Mouse (Mus musculus) forebrain, postnatal 0 days (tissue): ENCODE measurements around the gene Mpzl1. TPM values are rescaled to one million over a fixed set of nuclear protein-coding genes. Genes with fewer than 3 reads are reported as not detected.

Experiments used
- ATAC-seq: fragments of 200-750 bp; cut with Nextera tagmentation; 2 replicates; pipeline ENCODE4 v1.8.0; 2017; ENCODE audit warnings: mild to moderate bottlenecking, moderate library complexity
- DNase-seq: peaks from one replicate; pipeline ENCODE4 v3.0.0-alpha.2; 2015
- H3K27ac ChIP-seq: fragments of 300-500 bp; sonication (generic); 2 replicates; pipeline ENCODE4 v1.5.1; 2014; ENCODE audit warnings: low read depth, mild to moderate bottlenecking, antibody characterized with exemption, low read length, moderate library complexity, mixed read lengths
- H3K27me3 ChIP-seq: fragments of 300-500 bp; sonication (generic); 2 replicates; pipeline ENCODE4 v1.6.1; 2014; ENCODE audit warnings: mild to moderate bottlenecking, low read length, mixed read lengths; ENCODE audit not compliant: insufficient read depth
- H3K36me3 ChIP-seq: fragments of 300-500 bp; sonication (generic); 2 replicates; pipeline ENCODE4 v1.6.1; 2014; ENCODE audit warnings: mild to moderate bottlenecking, moderate library complexity; ENCODE audit not compliant: insufficient read depth
- H3K4me1 ChIP-seq: fragments of 300-500 bp; sonication (generic); 2 replicates; pipeline ENCODE4 v1.6.1; 2014; ENCODE audit warnings: antibody characterized with exemption; ENCODE audit not compliant: insufficient read depth
- H3K4me2 ChIP-seq: fragments of 300-500 bp; sonication (generic); 2 replicates; pipeline ENCODE4 v1.6.1; 2014; ENCODE audit warnings: low read depth, mild to moderate bottlenecking, moderate library complexity
- H3K4me3 ChIP-seq: fragments of 300-500 bp; sonication (generic); 2 replicates; pipeline ENCODE4 v1.5.1; 2014; ENCODE audit warnings: low read depth, low read length, mixed read lengths
- H3K9ac ChIP-seq: fragments of 300-500 bp; sonication (generic); 2 replicates; pipeline ENCODE4 v1.6.1; 2014; ENCODE audit warnings: mild to moderate bottlenecking
- H3K9me3 ChIP-seq: fragments of 300-500 bp; sonication (generic); 2 replicates; pipeline ENCODE4 v1.6.1; 2016; ENCODE audit warnings: low read length
- CTCF ChIP-seq: sonication (generic); IDR thresholded peaks from 2 replicates; pipeline ENCODE4 v1.5.1; 2016; ENCODE audit warnings: antibody characterized with exemption, control low read depth, low read depth
- WGBS: fragments of 180-500 bp; shearing (Covaris S2); extraction: QIAGEN DNeasy Blood & Tissue Kit; methylation state at CpG from one replicate; pipeline ENCODE4 v1.1.7; 2014; 5-methylcytosine and 5-hydroxymethylcytosine counted together
- polyA plus RNA-seq: library from polyadenylated mRNA; unstranded; fragments of >200 nt; fragmentation: Nextera tagmentation; extraction: Ambion mirVana; gene quantifications from 2 replicates; pipeline ENCODE4 v1.2.1, GENCODE M21; 2015
- total RNA-seq: library from RNA; depleted of rRNA; stranded (reverse); fragments of >200 nt; gene quantifications from 2 replicates; pipeline ENCODE4 v1.2.3, GENCODE M21; 2014

Mpzl1 gene
- total and polyA plus RNA-seq, 2 experiments from 2014 or later = 23.9 to 127 TPM

GRCm38 (mm10) chr1:165665758-165666157, 31.4 kb upstream of the Mpzl1 start:
- ATAC-seq = no peak
- TF ChIP-seq CTCF = no peak

GRCm38 (mm10) chr1:165663277-165663676, 28.9 kb upstream of the Mpzl1 start:
- DNase-seq = no peak
- no peaks in the 10 kb centered on the region for H3K9me3 ChIP-seq
- 76% methylated on average over 16 of the region's 16 CpGs for WGBS
- H3K9ac ChIP-seq = no peak overlapping the region
- no peak overlapping the region for H3K4me3 ChIP-seq
- no peaks in the 10 kb centered on the region for H3K27me3 ChIP-seq
- H3K4me2 ChIP-seq = no peak overlapping the region
- H3K4me1 ChIP-seq = no peaks in the 10 kb centered on the region
- no peak; the same call in 1 of the 2 replicates for ATAC-seq
- no peaks in the 10 kb centered on the region for H3K36me3 ChIP-seq
- TF ChIP-seq CTCF = no peak
- no peak overlapping the region for H3K27ac ChIP-seq

More at GRCm38 (mm10) chr1:165665758-165666157, 31.4 kb upstream of the Mpzl1 start:
- H3K4me3 ChIP-seq = no peak overlapping the region
- 79% methylated on average over 5 of the region's 5 CpGs for WGBS
- no peaks in the 10 kb centered on the region for H3K4me1 ChIP-seq
- no peaks in the 10 kb centered on the region for H3K27me3 ChIP-seq
- DNase-seq = no peak
- H3K9ac ChIP-seq = no peak overlapping the region
- no peaks in the 10 kb centered on the region for H3K36me3 ChIP-seq
- H3K27ac ChIP-seq = no peak overlapping the region
- H3K4me2 ChIP-seq = no peak overlapping the region
- H3K9me3 ChIP-seq = no peaks in the 10 kb centered on the region

GRCm38 (mm10) chr1:165662426-165663192, 28.3 kb upstream of the Mpzl1 start:
- Histone ChIP-seq H3K27me3 (no peaks in the 10 kb centered on the region), H3K9ac (no peak overlapping the region), H3K4me2 (no peak overlapping the region), H3K36me3 (no peaks in the 10 kb centered on the region), H3K27ac (no peak overlapping the region), H3K4me1 (no peaks in the 10 kb centered on the region), H3K9me3 (no peaks in the 10 kb centered on the region), H3K4me3 (no peak overlapping the region)
- ATAC-seq (no peak), DNase-seq (no peak)
- no peak for TF ChIP-seq CTCF
- WGBS = 39% methylated on average over 15 of the region's 15 CpGs

GRCm38 (mm10) chr1:165661725-165662124, 27.4 kb upstream of the Mpzl1 start:
- H3K4me2 ChIP-seq = no peak overlapping the region
- H3K27me3 ChIP-seq = no peaks in the 10 kb centered on the region
- DNase-seq (no peak), ATAC-seq (no peak)
- 88% methylated on average over 6 of the region's 6 CpGs for WGBS
- H3K9ac ChIP-seq = no peak overlapping the region
- H3K9me3 ChIP-seq = no peaks in the 10 kb centered on the region
- no peaks in the 10 kb centered on the region for H3K4me1 ChIP-seq
- H3K4me3 ChIP-seq = no peak overlapping the region
- TF ChIP-seq CTCF = no peak
- no peaks in the 10 kb centered on the region for H3K36me3 ChIP-seq
- no peak overlapping the region for H3K27ac ChIP-seq

- H3K36me3 ChIP-seq = no peaks in the 10 kb centered on the region
- TF ChIP-seq CTCF = no peak
- H3K4me3 ChIP-seq = no peak overlapping the region
- H3K27me3 ChIP-seq = no peaks in the 10 kb centered on the region
- H3K27ac ChIP-seq = no peak overlapping the region
- ATAC-seq (no peak), DNase-seq (no peak)
- H3K4me1 ChIP-seq = no peaks in the 10 kb centered on the region
- no peak overlapping the region for H3K4me2 ChIP-seq
- H3K9me3 ChIP-seq = no peaks in the 10 kb centered on the region
- no peak overlapping the region for H3K9ac ChIP-seq
- WGBS = 62% methylated on average over 3 of the region's 3 CpGs
Observed at GRCm38 (mm10) chr1:165661191-165661590, 26.9 kb upstream of the Mpzl1 start.

- ATAC-seq (peak; percentile 62), DNase-seq (peak; percentile 89)
- H3K27ac ChIP-seq = no peak overlapping the region
- H3K9ac ChIP-seq = no peak overlapping the region
- TF ChIP-seq CTCF = peak; percentile 83
- H3K4me1 ChIP-seq = no peaks in the 10 kb centered on the region
- no peak overlapping the region for H3K4me3 ChIP-seq
- WGBS = 8% methylated on average over 4 of the region's 4 CpGs
- H3K4me2 ChIP-seq = no peak overlapping the region
- H3K36me3 ChIP-seq = no peaks in the 10 kb centered on the region
- H3K27me3 ChIP-seq = no peaks in the 10 kb centered on the region
- H3K9me3 ChIP-seq = no peaks in the 10 kb centered on the region
Observed at GRCm38 (mm10) chr1:165660774-165661173, 26.4 kb upstream of the Mpzl1 start.

GRCm38 (mm10) chr1:165658602-165659001, 24.3 kb upstream of the Mpzl1 start:
- no peak overlapping the region for H3K4me2 ChIP-seq
- no peak overlapping the region for H3K9ac ChIP-seq
- WGBS = 29% methylated on average over 5 of the region's 5 CpGs
- H3K27me3 ChIP-seq = no peaks in the 10 kb centered on the region
- H3K4me3 ChIP-seq = no peak overlapping the region
- ATAC-seq (peak; percentile 70), DNase-seq (peak; percentile 74)
- H3K27ac ChIP-seq = no peak overlapping the region
- TF ChIP-seq CTCF = peak; percentile 74
- no peaks in the 10 kb centered on the region for H3K4me1 ChIP-seq
- no peaks in the 10 kb centered on the region for H3K36me3 ChIP-seq
- H3K9me3 ChIP-seq = no peaks in the 10 kb centered on the region
